Mouse (Mus musculus): ENCODE measurements at regions not wholly inside any gene's neighbourhood (a gene's known extent, or its start where the extent isn't known, plus 50 kb on each side); places are given as distances from the start of the nearest gene placed in this dataset.

- Histone ChIP-seq H3K4me3 (replicated peaks; ENCODE audit: low read length) (no peak overlapping the region), H3K36me3 (ENCODE audit: insufficient read depth, low read length) (no peaks in the 10 kb centered on the region), H3K27me3 (ENCODE audit: insufficient read depth, low read length) (no peaks in the 10 kb centered on the region), H3K4me1 (replicated peaks; ENCODE audit: low read depth, low read length) (no peaks in the 10 kb centered on the region), H3K9me3 (ENCODE audit: low read length) (no peaks in the 10 kb centered on the region)
- TF ChIP-seq POU5F1 (IDR thresholded peaks at IDR 0.05; ENCODE audit: borderline replicate concordance, low read length) (no peak), NANOG (IDR thresholded peaks at IDR 0.05; ENCODE audit: borderline replicate concordance, low read length) (no peak), CTCF (conservative IDR thresholded peaks at IDR 0.05; ENCODE audit: low read length) (no peak)
Observed at GRCm38 (mm10) chr14:71473907-71474306, 874.3 kb upstream of the Fam160b2 start.

GRCm38 (mm10) chr14:71432364-71432763, 832.7 kb upstream of the Fam160b2 start:
- Histone ChIP-seq H3K4me1 (replicated peaks; ENCODE audit: low read depth, low read length) (no peaks in the 10 kb centered on the region), H3K9me3 (ENCODE audit: low read length) (peaks cover 45% of the 10 kb centered on the region), H3K4me3 (replicated peaks; ENCODE audit: low read length) (no peak overlapping the region), H3K27me3 (ENCODE audit: insufficient read depth, low read length) (no peaks in the 10 kb centered on the region), H3K36me3 (ENCODE audit: insufficient read depth, low read length) (no peaks in the 10 kb centered on the region)
- TF ChIP-seq CTCF (conservative IDR thresholded peaks at IDR 0.05; ENCODE audit: low read length) = no peak
- TF ChIP-seq POU5F1 (IDR thresholded peaks at IDR 0.05; ENCODE audit: borderline replicate concordance, low read length) = no peak
- TF ChIP-seq NANOG (IDR thresholded peaks at IDR 0.05; ENCODE audit: borderline replicate concordance, low read length) = no peak

All from E14TG2a.4 (cell line).